Mouse (Mus musculus) lung, adult 2 months (tissue): ENCODE measurements around the gene Polr3e.

Experiments
- CTCF ChIP-seq: fragments of 200-500 bp; IDR thresholded peaks from 2 replicates; pipeline ENCODE4 v1.5.1; 2011; ENCODE audit warnings: mild to moderate bottlenecking, low read length, control low read depth; ENCODE audit not compliant: insufficient read depth
- POLR2A ChIP-seq: fragments of 200-500 bp; IDR thresholded peaks from 2 replicates; pipeline ENCODE4 v1.6.1; 2011; ENCODE audit warnings: low read depth, mild to moderate bottlenecking, control low read depth, low read length, borderline replicate concordance; ENCODE audit errors: extremely low read depth

DNA sequence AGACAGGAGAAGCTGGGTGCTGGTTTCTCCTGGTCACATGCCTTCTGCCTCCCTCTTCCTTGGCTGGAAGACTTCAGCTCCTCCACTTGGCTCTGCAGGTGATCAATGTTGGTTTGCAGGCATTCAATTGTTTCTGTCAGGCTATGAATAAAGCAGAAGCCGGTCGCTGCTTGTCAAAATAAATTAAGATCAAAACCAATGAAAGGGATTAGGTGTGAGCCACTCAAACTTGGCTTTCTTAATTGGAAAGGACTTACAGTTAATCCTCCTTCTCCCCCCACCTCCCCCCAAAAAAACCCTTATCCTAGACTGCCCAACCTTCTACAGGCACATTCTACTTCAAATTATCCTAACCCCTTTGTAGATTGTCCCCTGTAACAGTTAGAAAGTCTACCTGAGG is 42.6 kb downstream of the Polr3e start:
- TF ChIP-seq CTCF (no peak), POLR2A (no peak)
